Mouse (Mus musculus): ENCODE data around the gene Hspb9.

Gene Hspb9

GRCm38 (mm10) chr11:100730477-100731205, 17.0 kb downstream of the Hspb9 start:
- DNase-seq (ENCODE audit: low read depth) = peak; percentile 49

GRCm38 (mm10) chr11:100735134-100735865, 21.6 kb downstream of the Hspb9 start:
- DNase-seq (ENCODE audit: low read depth) = peak; percentile 55

- DNase-seq (ENCODE audit: low read depth) = peak; percentile 78
These were observed 22.5 kb downstream of the Hspb9 start for GRCm38 (mm10) chr11:100735954-100736745.

GRCm38 (mm10) chr11:100736746-100737080, 23.1 kb downstream of the Hspb9 start:
- no peak for DNase-seq (ENCODE audit: low read depth)

GRCm38 (mm10) chr11:100737105-100737733, 23.6 kb downstream of the Hspb9 start:
- peak; percentile 85 for DNase-seq (ENCODE audit: low read depth)

GRCm38 (mm10) chr11:100738066-100738604, 24.5 kb downstream of the Hspb9 start, which contains the start of gene Rab5c:
Gene Rab5c (minus strand): TSS chr11:100738215.
- DNase-seq (ENCODE audit: low read depth) = peak; percentile 100

- DNase-seq (ENCODE audit: low read depth) = no peak
These were observed 25.1 kb downstream of the Hspb9 start for GRCm38 (mm10) chr11:100738749-100739148.

GRCm38 (mm10) chr11:100741348-100741747, 27.7 kb downstream of the Hspb9 start:
- no peak for DNase-seq (ENCODE audit: low read depth)

GRCm38 (mm10) chr11:100745085-100745484, 31.4 kb downstream of the Hspb9 start:
- peak; percentile 71 for DNase-seq (ENCODE audit: low read depth)

- no peak for DNase-seq (ENCODE audit: low read depth)
These were observed 32.9 kb downstream of the Hspb9 start for GRCm38 (mm10) chr11:100746546-100746945.

- DNase-seq (ENCODE audit: low read depth) = no peak
These were observed 33.5 kb downstream of the Hspb9 start for GRCm38 (mm10) chr11:100747114-100747513.

- no peak for DNase-seq (ENCODE audit: low read depth)
These were observed 35.0 kb downstream of the Hspb9 start for GRCm38 (mm10) chr11:100748620-100749019.

- no peak for DNase-seq (ENCODE audit: low read depth)
These were observed 35.8 kb downstream of the Hspb9 start for GRCm38 (mm10) chr11:100749469-100749868.

- DNase-seq (ENCODE audit: low read depth) = no peak
These were observed 36.5 kb downstream of the Hspb9 start for GRCm38 (mm10) chr11:100750127-100750526.

GRCm38 (mm10) chr11:100752294-100752693, 38.6 kb downstream of the Hspb9 start:
- DNase-seq (ENCODE audit: low read depth) = no peak

GRCm38 (mm10) chr11:100754021-100754692, 40.5 kb downstream of the Hspb9 start:
- no peak for DNase-seq (ENCODE audit: low read depth)

GRCm38 (mm10) chr11:100754693-100755057, 41.0 kb downstream of the Hspb9 start:
- DNase-seq (ENCODE audit: low read depth) = no peak

- no peak for DNase-seq (ENCODE audit: low read depth)
These were observed 42.8 kb downstream of the Hspb9 start for GRCm38 (mm10) chr11:100756476-100756875.

- DNase-seq (ENCODE audit: low read depth) = peak; percentile 60
These were observed 43.9 kb downstream of the Hspb9 start for GRCm38 (mm10) chr11:100757566-100757965.

GRCm38 (mm10) chr11:100758707-100759610, 45.3 kb downstream of the Hspb9 start:
- no peak for DNase-seq (ENCODE audit: low read depth)
